Comparison of ENCODE assay signal across 14 mouse cellular contexts in genomic region chr11:57656602-57657275, GRCm38 (mm10). TPM values are rescaled to one million over a fixed set of nuclear protein-coding genes. Genes with fewer than 3 reads are reported as not detected.
DNase-seq lines count a peak whose midpoint lies in the region; ATAC-seq lines count a peak whose summit lies in the region.
"Had no signal": no experiment of that assay in that cellular context is flagged by ENCODE, and none has a peak within 500 bp of the region (broad histone marks: within the 10 kb centered on the region; RNA-seq: fewer than 3 reads in every experiment).

No protein-coding gene starts in this region.

- peaks cover 8% of the 10 kb centered on the region for H3K4me1 ChIP-seq in hindbrain, embryonic 16.5 days (ENCODE audit: control insufficient read depth, insufficient read depth, low read depth, low read length)
- H3K4me1 ChIP-seq in hindbrain, embryonic 13.5 days (replicated peaks): peaks cover 33% of the 10 kb centered on the region
- H3K4me1 ChIP-seq in embryonic facial prominence, embryonic 10.5 days: peaks cover 74% of the 10 kb centered on the region
- H3K4me1 ChIP-seq in liver, embryonic 13.5 days (replicated peaks): peaks cover 100% of the 10 kb centered on the region

- no peak overlapping the region for H3K9ac ChIP-seq in hindbrain, embryonic 16.5 days (ENCODE audit: low read depth, low read length)
- H3K9ac ChIP-seq in hindbrain, embryonic 13.5 days: no peak overlapping the region
- peak overlapping the region; percentile 75 for H3K9ac ChIP-seq in liver, embryonic 13.5 days
- H3K9ac ChIP-seq: embryonic facial prominence, embryonic 15.5 days; limb, embryonic 15.5 days had no signal

- H3K4me2 ChIP-seq in hindbrain, embryonic 16.5 days (ENCODE audit: low read length): no peak overlapping the region
- no peak overlapping the region for H3K4me2 ChIP-seq in hindbrain, embryonic 13.5 days
- H3K4me2 ChIP-seq in liver, embryonic 13.5 days: peak overlapping the region; percentile 99
- H3K4me2 ChIP-seq: embryonic facial prominence, embryonic 15.5 days; limb, embryonic 15.5 days had no signal

- H3K27ac ChIP-seq in hindbrain, embryonic 16.5 days (ENCODE audit: low read depth, low read length): no peak overlapping the region; the same call in 1 of the 2 replicates
- H3K27ac ChIP-seq in hindbrain, embryonic 13.5 days: no peak overlapping the region
- peak overlapping the region; percentile 36; the same call in 1 of the 2 replicates for H3K27ac ChIP-seq in embryonic facial prominence, embryonic 10.5 days (replicated peaks)
- peak overlapping the region; percentile 99 for H3K27ac ChIP-seq in liver, embryonic 13.5 days
- H3K27ac ChIP-seq: embryonic facial prominence, embryonic 15.5 days; limb, embryonic 15.5 days had no signal

- no peaks in the 10 kb centered on the region for H3K9me3 ChIP-seq in hindbrain, embryonic 16.5 days (ENCODE audit: control insufficient read depth, low read length)
- no peaks in the 10 kb centered on the region for H3K9me3 ChIP-seq in hindbrain, embryonic 13.5 days
- H3K9me3 ChIP-seq in embryonic facial prominence, embryonic 10.5 days: no peaks in the 10 kb centered on the region
- no peaks in the 10 kb centered on the region for H3K9me3 ChIP-seq in liver, embryonic 13.5 days (replicated peaks)
- H3K9me3 ChIP-seq: embryonic facial prominence, embryonic 15.5 days; limb, embryonic 15.5 days had no signal

- peak; percentile 57 to 64 for DNase-seq in cerebellum, postnatal 10 days
- DNase-seq in cerebellum, adult 9-10 months: no peak
- no peak for DNase-seq in embryonic facial prominence, embryonic 10.5 days (ENCODE audit: low spot score)
- DNase-seq in liver, embryonic 13.5 days: no peak
- DNase-seq in layer of hippocampus, postnatal 10 days (ENCODE audit: low spot score in 2 of 2): no peak
- no peak for DNase-seq in urinary bladder, postnatal 10 days (ENCODE audit: low spot score)
- DNase-seq: adrenal gland, postnatal 10 days; cerebellum, adult 18-20 months; right cerebral cortex, adult 18-20 months; thymus, adult 2 months had no signal

- 46% methylated on average over 8 of the region's 8 CpGs for WGBS in hindbrain, embryonic 16.5 days
- WGBS in hindbrain, embryonic 13.5 days: 44% methylated on average over 8 of the region's 8 CpGs
- WGBS in embryonic facial prominence, embryonic 10.5 days: 46% methylated on average over 8 of the region's 8 CpGs
- WGBS in liver, embryonic 13.5 days (ENCODE audit: insufficient replicate concordance): 43% methylated on average over 8 of the region's 8 CpGs

- H3K27me3 ChIP-seq in hindbrain, embryonic 16.5 days (replicated peaks; ENCODE audit: control insufficient read depth, insufficient read depth, low read length): no peaks in the 10 kb centered on the region
- H3K27me3 ChIP-seq in hindbrain, embryonic 13.5 days: peaks cover 12% of the 10 kb centered on the region
- no peaks in the 10 kb centered on the region for H3K27me3 ChIP-seq in embryonic facial prominence, embryonic 10.5 days (replicated peaks; ENCODE audit: low read depth, poor library complexity, severe bottlenecking)
- no peaks in the 10 kb centered on the region for H3K27me3 ChIP-seq in liver, embryonic 13.5 days
- H3K27me3 ChIP-seq: embryonic facial prominence, embryonic 15.5 days; limb, embryonic 15.5 days had no signal

- no peaks in the 10 kb centered on the region for H3K36me3 ChIP-seq in hindbrain, embryonic 16.5 days (ENCODE audit: control insufficient read depth, insufficient read depth, low read length)
- no peaks in the 10 kb centered on the region for H3K36me3 ChIP-seq in hindbrain, embryonic 13.5 days
- H3K36me3 ChIP-seq in embryonic facial prominence, embryonic 10.5 days (replicated peaks): no peaks in the 10 kb centered on the region
- H3K36me3 ChIP-seq in liver, embryonic 13.5 days: peaks cover 14% of the 10 kb centered on the region
- H3K36me3 ChIP-seq: embryonic facial prominence, embryonic 15.5 days; limb, embryonic 15.5 days had no signal

- 0 out of 2 replicates have a peak, but pooled peaks have one; percentile 18 for ATAC-seq in hindbrain, embryonic 16.5 days
- ATAC-seq in hindbrain, embryonic 13.5 days (ENCODE audit: low FRiP score): no peak
- no peak for ATAC-seq in liver, embryonic 13.5 days (ENCODE audit: low read depth)

- H3K4me3 ChIP-seq in hindbrain, embryonic 16.5 days (ENCODE audit: low read length): no peak overlapping the region
- no peak overlapping the region for H3K4me3 ChIP-seq in hindbrain, embryonic 13.5 days
- H3K4me3 ChIP-seq in embryonic facial prominence, embryonic 10.5 days: no peak overlapping the region
- H3K4me3 ChIP-seq in liver, embryonic 13.5 days (replicated peaks): peak overlapping the region; percentile 44
- H3K4me3 ChIP-seq: embryonic facial prominence, embryonic 15.5 days; limb, embryonic 15.5 days had no signal

RNA-seq across cellular contexts. Expression of gene Galnt10, which starts 11.5 kb away (rescaled TPM):
- polyA plus RNA-seq in hindbrain, embryonic 16.5 days (2015; fragmentation: Nextera tagmentation; extraction: Ambion mirVana): 12.3 and 13.1 TPM in 2 replicates
- polyA plus RNA-seq in hindbrain, embryonic 13.5 days (2015; fragmentation: Nextera tagmentation; extraction: Ambion mirVana): 12.1 and 12.2 TPM in 2 replicates
- polyA plus RNA-seq in embryonic facial prominence, embryonic 10.5 days (2016; fragmentation: Nextera tagmentation; extraction: Ambion mirVana): 18.8 and 20.1 TPM in 2 replicates
- 23.6 and 27.5 TPM in 2 replicates for polyA plus RNA-seq in liver, embryonic 13.5 days (2015; fragmentation: Nextera tagmentation; extraction: Ambion mirVana)
- total RNA-seq in layer of hippocampus, postnatal 10 days (2021): 10 to 100 TPM; 10.9 to 11.2 TPM

Comparison
In these comparisons a context has a peak if more than half of its experiments do, and no peak if none do; other contexts are left out.
1. DNase-seq: peak in cerebellum, postnatal 10 days (2 of 2); none in cerebellum, adult 9-10 months (single experiment), embryonic facial prominence, embryonic 10.5 days (single experiment), liver, embryonic 13.5 days (single experiment), layer of hippocampus, postnatal 10 days (0 of 2) and urinary bladder, postnatal 10 days (single experiment).
2. H3K27ac ChIP-seq: peak in embryonic facial prominence, embryonic 10.5 days (single experiment) and liver, embryonic 13.5 days (single experiment); none in hindbrain, embryonic 16.5 days (single experiment) and hindbrain, embryonic 13.5 days (single experiment).